Mouse (Mus musculus) effector memory CD4-positive, alpha-beta T cell, adult 5 months (primary cell): ENCODE results near the gene Gm1043. TPM values are rescaled to one million over a fixed set of nuclear protein-coding genes. Genes with fewer than 3 reads are reported as not detected.

Source experiments
- polyA plus RNA-seq: library from polyadenylated mRNA; unstranded; fragments of 100-300 nt; shearing (Covaris generic); gene quantifications from one replicate; pipeline ENCODE4 v1.2.1, GENCODE M21; 2017

Gene Gm1043
- polyA plus RNA-seq, result 1.8 TPM

DNA sequence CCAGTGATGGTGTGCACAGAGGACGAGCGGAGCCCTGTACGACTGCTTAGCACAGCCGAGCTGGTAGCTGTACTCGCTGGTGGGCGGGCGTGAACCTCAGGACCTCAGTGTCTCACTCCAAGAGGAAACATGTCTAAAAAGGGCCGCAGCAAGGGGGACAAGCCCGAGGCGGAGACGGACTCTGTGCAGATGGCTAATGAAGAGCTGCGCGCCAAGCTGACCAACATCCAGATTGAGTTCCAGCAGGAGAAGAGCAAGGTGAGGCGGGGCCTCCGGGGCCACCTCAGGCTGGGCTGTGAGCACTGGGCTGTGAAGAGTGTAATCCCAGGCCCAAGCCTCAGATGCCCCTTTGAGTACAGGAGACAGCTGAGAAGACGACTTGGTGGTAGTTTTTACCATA, at the start of gene Gm1043:
Gene Gm1043 (plus strand): TSS at position 130 of the 400 bp plus-strand sequence.

DNA sequence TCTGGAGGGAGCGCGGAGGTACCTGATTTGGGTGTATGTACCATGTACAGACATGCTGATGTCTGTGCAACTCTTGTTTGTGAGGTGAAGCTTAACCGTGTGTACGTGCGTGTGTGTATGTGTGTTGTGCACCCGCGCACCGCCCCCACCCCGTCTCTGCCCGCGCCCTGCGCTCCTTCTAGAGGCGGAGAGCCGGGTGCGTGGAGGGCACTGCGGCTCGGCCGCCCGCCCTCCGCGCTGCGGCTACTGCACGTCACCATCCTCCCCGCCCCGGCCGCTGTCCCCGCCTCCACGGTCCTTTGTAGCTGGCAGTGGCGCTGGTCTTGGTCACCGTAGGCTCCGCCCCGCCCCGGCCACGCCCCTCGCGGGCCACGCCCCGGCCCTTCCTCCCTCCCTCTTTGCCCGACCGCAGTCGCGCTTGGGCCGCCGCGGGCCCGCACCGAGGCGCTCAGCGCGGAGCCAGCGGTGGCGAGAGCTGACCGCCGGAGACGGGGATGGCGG, 156.5 kb downstream of the Gm1043 start, which contains the start of gene Crmp1:
Gene Crmp1 (plus strand): TSS at position 290 of the 501 bp plus-strand sequence.

Other genes starting within 250 kb of the Gm1043 start
- gene Ppp2r2c, start 216.9 kb upstream of the Gm1043 start, polyA plus RNA-seq, result 0.30 TPM
- gene Wfs1, start 96.2 kb upstream of the Gm1043 start, polyA plus RNA-seq, result 2.5 TPM
- gene Crmp1, start 156.6 kb downstream of the Gm1043 start, polyA plus RNA-seq, result 11.3 TPM